Comparison of ENCODE assay signal across 8 mouse cellular contexts in genomic region chr11:39794183-39794652, GRCm38 (mm10).
DNase-seq lines count a peak whose midpoint lies in the region; ATAC-seq and TF ChIP-seq lines count a peak whose summit lies in the region.

No protein-coding gene starts in this region.

- DNase-seq in kidney, postnatal 14 days, result peak; percentile 0
- DNase-seq in kidney, adult 18-20 months, result no peak
- DNase-seq in embryonic facial prominence, embryonic 11.5 days (ENCODE audit: low spot score), result peak; percentile 66
- DNase-seq in limb, embryonic 14.5 days (ENCODE audit: low spot score), result peak; percentile 30
- DNase-seq in right cerebral cortex, postnatal 14 days, result peak; percentile 4
- DNase-seq in adrenal gland, postnatal 10 days, result no peak
- no peak for DNase-seq in gastrocnemius, postnatal 36 days

- H3K9ac ChIP-seq in embryonic facial prominence, embryonic 11.5 days (replicated peaks; ENCODE audit: low read length), result peak overlapping the region; percentile 42
- peak overlapping the region; percentile 41 for H3K9ac ChIP-seq in hindbrain, embryonic 15.5 days
- H3K9ac ChIP-seq in limb, embryonic 14.5 days (ENCODE audit: low read depth, low read length, severe bottlenecking), result peak overlapping the region; percentile 32

- no peaks in the 10 kb centered on the region for H3K36me3 ChIP-seq in embryonic facial prominence, embryonic 11.5 days (replicated peaks; ENCODE audit: control insufficient read depth, insufficient read depth, low read depth, low read length)
- no peaks in the 10 kb centered on the region for H3K36me3 ChIP-seq in hindbrain, embryonic 15.5 days
- H3K36me3 ChIP-seq in limb, embryonic 14.5 days (ENCODE audit: control insufficient read depth, insufficient read depth, low read length), result no peaks in the 10 kb centered on the region

- intact Hi-C loops in gastrocnemius, postnatal 36 days (cut with DNase I), result no loop called here

- TF ChIP-seq POLR2A in limb, embryonic 14.5 days (IDR thresholded peaks at IDR 0.05; ENCODE audit: borderline replicate concordance, extremely low read depth, insufficient read depth, insufficient read length), result no peak

- H3K27me3 ChIP-seq in embryonic facial prominence, embryonic 11.5 days (ENCODE audit: control insufficient read depth, insufficient read depth, low read length), result no peaks in the 10 kb centered on the region
- no peaks in the 10 kb centered on the region for H3K27me3 ChIP-seq in hindbrain, embryonic 15.5 days
- H3K27me3 ChIP-seq in limb, embryonic 14.5 days (ENCODE audit: control insufficient read depth, insufficient read depth, low read length), result no peaks in the 10 kb centered on the region

- H3K4me1 ChIP-seq in embryonic facial prominence, embryonic 11.5 days (ENCODE audit: control insufficient read depth, insufficient read depth, low read length), result no peaks in the 10 kb centered on the region
- peaks cover 10% of the 10 kb centered on the region; the same call in 1 of the 2 replicates for H3K4me1 ChIP-seq in hindbrain, embryonic 15.5 days (replicated peaks)
- H3K4me1 ChIP-seq in limb, embryonic 14.5 days (ENCODE audit: control insufficient read depth, insufficient read depth, low read length), result no peaks in the 10 kb centered on the region

- no peak overlapping the region for H3K27ac ChIP-seq in embryonic facial prominence, embryonic 11.5 days (replicated peaks; ENCODE audit: low read depth, low read length)
- peak overlapping the region; percentile 57 for H3K27ac ChIP-seq in hindbrain, embryonic 15.5 days (replicated peaks)
- no peak overlapping the region for H3K27ac ChIP-seq in limb, embryonic 14.5 days (replicated peaks; ENCODE audit: low read depth, low read length)

- peak; percentile 80 for ATAC-seq in embryonic facial prominence, embryonic 11.5 days (replicated peaks; ENCODE audit: insufficient number of reproducible peaks, low FRiP score, low TSS enrichment, low read depth)
- peak; percentile 93 for ATAC-seq in hindbrain, embryonic 15.5 days (ENCODE audit: low FRiP score, low read depth)
- ATAC-seq in limb, embryonic 14.5 days (ENCODE audit: low FRiP score, low read depth), result peak; percentile 80; the same call in 1 of the 2 replicates

- H3K4me2 ChIP-seq in embryonic facial prominence, embryonic 11.5 days (ENCODE audit: low read depth, low read length), result peak overlapping the region; percentile 39
- peak overlapping the region; percentile 68 for H3K4me2 ChIP-seq in hindbrain, embryonic 15.5 days
- H3K4me2 ChIP-seq in limb, embryonic 14.5 days (replicated peaks; ENCODE audit: low read depth, low read length, severe bottlenecking), result peak overlapping the region; percentile 48

- 4% methylated on average over 14 of the region's 14 CpGs for WGBS in embryonic facial prominence, embryonic 11.5 days
- whole genome bisulfite sequencing in hindbrain, embryonic 15.5 days, result under 1% methylated on average over 14 of the region's 14 CpGs
- 4% methylated on average over 14 of the region's 14 CpGs for WGBS in limb, embryonic 14.5 days

- no peaks in the 10 kb centered on the region for H3K9me3 ChIP-seq in embryonic facial prominence, embryonic 11.5 days (replicated peaks; ENCODE audit: control insufficient read depth, low read length)
- H3K9me3 ChIP-seq in hindbrain, embryonic 15.5 days, result no peaks in the 10 kb centered on the region
- H3K9me3 ChIP-seq in limb, embryonic 14.5 days (ENCODE audit: control insufficient read depth, low read length), result no peaks in the 10 kb centered on the region

- H3K4me3 ChIP-seq in embryonic facial prominence, embryonic 11.5 days (ENCODE audit: low read depth, low read length), result peak overlapping the region; percentile 22
- peak overlapping the region; percentile 38 for H3K4me3 ChIP-seq in hindbrain, embryonic 15.5 days
- H3K4me3 ChIP-seq in limb, embryonic 14.5 days (replicated peaks; ENCODE audit: low read length), result peak overlapping the region; percentile 32

Comparison
In these comparisons a context has a peak if more than half of its experiments do, and no peak if none do; other contexts are left out.
1. DNase-seq: peak in kidney, postnatal 14 days (single experiment), embryonic facial prominence, embryonic 11.5 days (single experiment), limb, embryonic 14.5 days (single experiment) and right cerebral cortex, postnatal 14 days (single experiment); none in kidney, adult 18-20 months (single experiment), adrenal gland, postnatal 10 days (single experiment) and gastrocnemius, postnatal 36 days (0 of 2).
2. Peak in every context shown above with its lines, with median percentiles within 50 percentile points of each other: ATAC-seq, H3K4me2 ChIP-seq, H3K4me3 ChIP-seq and H3K9ac ChIP-seq.